Mouse (Mus musculus): ENCODE data around the gene Marcks.

The Marcks gene

GRCm38 (mm10) chr10:37138778-37139442 lies at the start of gene Marcks:
Gene Marcks (minus strand): TSS chr10:37138920.
- in situ Hi-C loops (cut with MseI, MboI) = no loop called here

- in situ Hi-C loops (cut with MseI, MboI) = no loop called here
Measured at GRCm38 (mm10) chr10:37177071-37177470, 38.4 kb upstream of the Marcks start.

- in situ Hi-C loops (cut with MseI, MboI) = no loop called here
Measured at GRCm38 (mm10) chr10:37172416-37172950, 33.8 kb upstream of the Marcks start.

GRCm38 (mm10) chr10:37171711-37172415 lies 33.1 kb upstream of the Marcks start:
- in situ Hi-C loops (cut with MseI, MboI) = no loop called here

GRCm38 (mm10) chr10:37170878-37171277 lies 32.2 kb upstream of the Marcks start:
- in situ Hi-C loops (cut with MseI, MboI) = no loop called here

GRCm38 (mm10) chr10:37170466-37170865 lies 31.7 kb upstream of the Marcks start:
- in situ Hi-C loops (cut with MseI, MboI) = no loop called here

- in situ Hi-C loops (cut with MseI, MboI) = no loop called here
Measured at GRCm38 (mm10) chr10:37167527-37167926, 28.8 kb upstream of the Marcks start.

- in situ Hi-C loops (cut with MseI, MboI) = no loop called here
Measured at GRCm38 (mm10) chr10:37159731-37160130, 21.0 kb upstream of the Marcks start.

GRCm38 (mm10) chr10:37157156-37157555 lies 18.4 kb upstream of the Marcks start:
- in situ Hi-C loops (cut with MseI, MboI) = no loop called here

- in situ Hi-C loops (cut with MseI, MboI) = no loop called here
Measured at GRCm38 (mm10) chr10:37155131-37155530, 16.4 kb upstream of the Marcks start.

- in situ Hi-C loops (cut with MseI, MboI) = no loop called here
Measured at GRCm38 (mm10) chr10:37151539-37152271, 13.0 kb upstream of the Marcks start.

- in situ Hi-C loops (cut with MseI, MboI) = no loop called here
Measured at GRCm38 (mm10) chr10:37148016-37148415, 9.3 kb upstream of the Marcks start.

- in situ Hi-C loops (cut with MseI, MboI) = no loop called here
Measured at GRCm38 (mm10) chr10:37145456-37145855, 6.7 kb upstream of the Marcks start.

GRCm38 (mm10) chr10:37141621-37142020 lies 2.9 kb upstream of the Marcks start:
- in situ Hi-C loops (cut with MseI, MboI) = no loop called here

GRCm38 (mm10) chr10:37140736-37141451 lies 2.2 kb upstream of the Marcks start:
- in situ Hi-C loops (cut with MseI, MboI) = no loop called here

- in situ Hi-C loops (cut with MseI, MboI) = no loop called here
Measured at GRCm38 (mm10) chr10:37140166-37140735, 1.5 kb upstream of the Marcks start.

GRCm38 (mm10) chr10:37139443-37140165 lies 884 bp upstream of the Marcks start:
- in situ Hi-C loops (cut with MseI, MboI) = no loop called here

- in situ Hi-C loops (cut with MseI, MboI) = no loop called here
Measured at GRCm38 (mm10) chr10:37138311-37138731, 399 bp downstream of the Marcks start.

- in situ Hi-C loops (cut with MseI, MboI) = no loop called here
Measured at GRCm38 (mm10) chr10:37137531-37138310, 999 bp downstream of the Marcks start.
